Mouse (Mus musculus) small intestine, adult 2 months (tissue): Measurements from ENCODE around the gene Ggt1. TPM values are rescaled to one million over a fixed set of nuclear protein-coding genes. Genes with fewer than 3 reads are reported as not detected.
A peak's percentile ranks its signal among the peaks of the same experiment; 100 is the strongest.

Experiments used
- H3K27ac ChIP-seq: fragments of 200-500 bp; 2 replicates; pipeline ENCODE4 v1.5.1; 2012; ENCODE audit warnings: low read depth, low read length, control low read depth, inconsistent platforms; ENCODE audit not compliant: insufficient read depth
- H3K27me3 ChIP-seq: fragments of 200-500 bp; 2 replicates; pipeline ENCODE4 v1.6.1; 2012; ENCODE audit warnings: mild to moderate bottlenecking, moderate library complexity, low read length, inconsistent platforms; ENCODE audit not compliant: control insufficient read depth, insufficient read depth
- H3K36me3 ChIP-seq: fragments of 200-500 bp; 2 replicates; pipeline ENCODE4 v1.6.1; 2012; ENCODE audit warnings: mild to moderate bottlenecking, low read length, control low read depth, inconsistent platforms; ENCODE audit not compliant: control insufficient read depth, insufficient read depth
- H3K4me1 ChIP-seq: fragments of 200-500 bp; 2 replicates; pipeline ENCODE4 v1.6.1; 2012; ENCODE audit warnings: low read length, inconsistent platforms, mixed read lengths; ENCODE audit not compliant: control insufficient read depth, insufficient read depth, insufficient read length
- H3K4me3 ChIP-seq: fragments of 200-500 bp; 2 replicates; pipeline ENCODE4 v1.5.1; 2012; ENCODE audit warnings: low read depth, mild to moderate bottlenecking, control low read depth, inconsistent platforms, low read length, moderate library complexity
- CTCF ChIP-seq: fragments of 200-500 bp; IDR thresholded peaks from 2 replicates; pipeline ENCODE4 v1.5.1; 2012; ENCODE audit warnings: low read depth, mild to moderate bottlenecking, control low read depth, inconsistent platforms, low read length, moderate library complexity, mixed read lengths; ENCODE audit not compliant: insufficient replicate concordance, insufficient read length; ENCODE audit errors: extremely low read depth
- POLR2A ChIP-seq: fragments of 200-500 bp; IDR thresholded peaks from 2 replicates; pipeline ENCODE4 v1.6.1; 2012; ENCODE audit warnings: low read depth, mild to moderate bottlenecking, control low read depth, inconsistent platforms, low read length, moderate library complexity
- WGBS: fragments of 180-500 bp; shearing (Covaris S2); methylation state at CpG from one replicate; pipeline ENCODE4 v1.1.7; 2018; 5-methylcytosine and 5-hydroxymethylcytosine counted together
- polyA plus RNA-seq: library from polyadenylated mRNA; depleted of rRNA; stranded (reverse); fragments of >200 nt; gene quantifications from 2 replicates; pipeline ENCODE4 v1.2.3, GENCODE M21; 2012

Ggt1 gene
- polyA plus RNA-seq, 1 experiment, result 722 TPM

DNA sequence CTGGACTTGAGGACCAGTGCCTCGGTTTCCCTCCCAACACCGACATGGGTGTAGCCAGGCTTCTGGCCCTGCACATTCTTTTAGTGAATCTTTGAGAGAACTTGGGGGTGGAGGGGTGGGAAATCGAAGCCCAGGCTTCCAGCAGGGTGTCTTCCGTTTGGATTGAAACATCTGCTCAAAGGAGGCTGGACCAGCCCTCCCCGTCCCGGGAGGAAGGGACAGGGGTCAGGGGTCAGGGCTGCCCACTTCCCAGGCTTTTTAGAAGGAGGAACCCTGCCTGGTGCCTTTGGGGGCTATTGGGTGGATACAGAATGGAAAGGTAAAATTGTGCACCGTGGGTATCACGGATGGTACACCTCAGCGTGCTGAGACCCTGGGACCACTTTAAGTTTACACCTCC lies 10.5 kb downstream of the Ggt1 start:
- no peaks in the 10 kb centered on the region for H3K27me3 ChIP-seq
- H3K4me1 ChIP-seq, result no peaks in the 10 kb centered on the region; the same call in 1 of the 2 replicates
- TF ChIP-seq CTCF (no peak), POLR2A (no peak)
- no peak overlapping the region for H3K4me3 ChIP-seq
- H3K36me3 ChIP-seq, result peaks cover 23% of the 10 kb centered on the region
- no peak overlapping the region for H3K27ac ChIP-seq
- WGBS, result 57% methylated on average over 9 of the region's 9 CpGs

DNA sequence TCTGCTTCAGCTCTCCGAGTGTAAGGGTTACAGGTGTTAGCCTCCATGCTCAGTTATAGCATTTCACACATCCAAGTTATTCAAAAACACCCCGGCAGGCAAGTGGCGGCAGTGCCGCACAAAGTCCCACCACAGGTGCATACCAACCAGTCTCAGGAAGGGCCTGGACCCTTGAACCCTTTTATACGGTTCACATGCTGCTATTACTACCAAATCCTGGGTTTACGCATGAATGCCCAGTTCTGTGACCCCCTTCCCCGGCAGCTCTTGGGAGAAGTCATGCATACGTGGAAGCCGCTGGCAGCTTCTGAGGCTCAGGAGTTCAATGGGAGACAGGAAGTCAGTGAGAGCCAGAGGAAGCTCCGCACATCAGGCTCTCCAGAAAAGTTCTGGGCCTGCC lies 11.8 kb downstream of the Ggt1 start:
- Histone ChIP-seq H3K4me1 (no peaks in the 10 kb centered on the region; the same call in 1 of the 2 replicates), H3K36me3 (peaks cover 27% of the 10 kb centered on the region), H3K27me3 (no peaks in the 10 kb centered on the region), H3K27ac (no peak overlapping the region), H3K4me3 (no peak overlapping the region)
- WGBS, result 85% methylated on average over 10 of the region's 10 CpGs
- TF ChIP-seq POLR2A, result no peak
- TF ChIP-seq CTCF, result no peak

DNA sequence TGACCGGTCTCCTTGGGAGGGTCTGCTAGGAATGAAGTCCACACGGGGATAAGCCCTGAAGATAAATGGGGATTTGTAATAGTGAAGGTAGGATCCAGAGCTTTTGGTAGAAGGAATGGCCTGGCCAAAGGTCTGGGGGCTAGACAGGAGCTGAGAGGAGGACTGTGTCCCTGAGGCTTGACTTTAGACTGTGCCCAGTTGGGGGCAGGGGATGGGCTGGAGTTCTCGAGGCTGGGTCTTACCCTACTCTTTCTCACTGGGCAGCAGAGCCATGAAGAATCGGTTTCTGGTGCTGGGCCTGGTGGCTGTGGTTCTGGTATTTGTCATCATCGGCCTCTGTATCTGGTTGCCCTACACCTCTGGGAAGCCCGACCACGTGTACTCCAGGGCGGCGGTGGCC lies 12.6 kb downstream of the Ggt1 start:
- TF ChIP-seq POLR2A, result no peak
- TF ChIP-seq CTCF, result no peak
- no peak overlapping the region for H3K27ac ChIP-seq
- peaks cover 27% of the 10 kb centered on the region for H3K36me3 ChIP-seq
- WGBS, result 84% methylated on average over 9 of the region's 9 CpGs
- no peak overlapping the region for H3K4me3 ChIP-seq
- no peaks in the 10 kb centered on the region; the same call in 1 of the 2 replicates for H3K4me1 ChIP-seq
- no peaks in the 10 kb centered on the region for H3K27me3 ChIP-seq

DNA sequence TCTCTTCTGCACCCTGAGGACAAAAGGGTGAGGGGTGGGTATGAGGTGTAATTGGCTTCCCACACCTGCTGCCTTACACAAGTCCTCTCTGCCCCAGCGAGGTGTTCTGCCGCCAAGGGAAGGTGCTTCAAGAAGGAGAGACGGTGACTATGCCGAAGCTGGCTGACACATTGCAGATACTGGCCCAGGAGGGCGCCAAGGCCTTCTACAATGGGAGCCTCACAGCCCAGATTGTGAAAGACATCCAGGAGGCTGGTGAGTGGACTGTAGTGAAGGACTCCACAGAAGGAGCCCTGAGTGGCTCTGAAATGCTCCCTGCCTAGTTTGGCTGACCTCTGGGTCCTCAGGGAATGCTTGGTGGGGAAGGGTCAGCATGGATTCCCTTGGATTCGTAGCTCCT lies 17.7 kb downstream of the Ggt1 start:
- TF ChIP-seq POLR2A (no peak), CTCF (no peak)
- H3K36me3 ChIP-seq, result peaks cover 49% of the 10 kb centered on the region
- 83% methylated on average over 6 of the region's 6 CpGs for WGBS
- H3K4me1 ChIP-seq, result no peaks in the 10 kb centered on the region
- no peaks in the 10 kb centered on the region for H3K27me3 ChIP-seq
- H3K27ac ChIP-seq, result no peak overlapping the region
- H3K4me3 ChIP-seq, result no peak overlapping the region

DNA sequence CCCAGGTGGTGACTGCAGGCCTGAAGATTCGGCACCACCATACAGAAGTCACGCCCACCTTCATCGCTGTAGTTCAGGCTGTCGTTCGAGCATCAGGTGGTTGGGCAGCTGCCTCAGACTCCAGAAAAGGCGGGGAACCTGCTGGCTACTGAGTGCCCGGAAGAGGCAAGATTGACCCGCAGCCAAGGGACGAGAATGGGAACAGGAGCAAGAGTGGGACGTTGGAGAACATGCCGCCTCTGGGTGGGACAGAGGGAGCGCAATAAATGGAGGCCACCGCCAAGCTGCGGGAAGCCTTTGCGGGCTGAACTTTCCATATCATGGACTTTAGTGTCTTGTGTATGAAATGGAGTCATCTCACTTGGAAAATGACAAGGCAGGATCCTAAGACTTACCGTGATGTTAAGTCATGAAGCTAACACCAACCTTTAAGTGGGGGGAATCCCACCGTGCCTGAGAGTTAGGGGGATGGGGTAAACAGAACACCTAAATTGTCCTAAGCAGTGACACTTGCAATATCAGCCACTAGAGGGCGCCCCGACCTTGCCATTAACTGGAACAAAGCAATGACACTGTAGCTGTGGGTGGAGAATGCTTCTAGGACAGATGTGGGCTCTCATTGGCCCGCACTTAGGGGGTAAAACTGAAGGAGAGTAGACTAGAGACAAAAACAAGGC lies 24.6 kb downstream of the Ggt1 start:
- WGBS, result 10% methylated on average over 20 of the region's 20 CpGs
- TF ChIP-seq POLR2A, result no peak
- TF ChIP-seq CTCF, result peak; percentile 85; the same call in 1 of the 2 replicates
- H3K36me3 ChIP-seq, result peaks cover 39% of the 10 kb centered on the region
- no peak overlapping the region for H3K4me3 ChIP-seq
- H3K27me3 ChIP-seq, result no peaks in the 10 kb centered on the region
- no peak overlapping the region for H3K27ac ChIP-seq
- H3K4me1 ChIP-seq, result peaks cover 9% of the 10 kb centered on the region

DNA sequence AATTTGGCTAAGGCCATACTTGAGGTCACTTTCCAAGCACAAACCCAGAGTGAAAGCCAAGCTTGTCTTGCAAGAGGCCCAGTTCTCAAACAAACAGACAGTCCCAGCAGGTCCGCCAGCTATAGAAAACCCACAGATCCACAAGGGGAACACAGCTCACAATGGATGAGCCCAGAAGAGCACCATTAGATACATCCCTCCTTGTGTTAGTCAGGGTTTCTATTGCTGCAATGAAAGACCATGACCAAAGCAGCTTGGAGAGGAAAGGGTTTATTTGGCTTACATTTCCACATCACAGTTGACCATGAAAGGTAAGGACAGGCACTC lies 25.1 kb downstream of the Ggt1 start:
- no peaks in the 10 kb centered on the region for H3K27me3 ChIP-seq
- H3K4me3 ChIP-seq, result no peak overlapping the region
- H3K4me1 ChIP-seq, result peaks cover 9% of the 10 kb centered on the region
- no peak for TF ChIP-seq CTCF
- TF ChIP-seq POLR2A, result no peak
- H3K27ac ChIP-seq, result no peak overlapping the region
- 94% methylated on average over 1 of the region's 1 CpGs for WGBS
- H3K36me3 ChIP-seq, result peaks cover 35% of the 10 kb centered on the region

DNA sequence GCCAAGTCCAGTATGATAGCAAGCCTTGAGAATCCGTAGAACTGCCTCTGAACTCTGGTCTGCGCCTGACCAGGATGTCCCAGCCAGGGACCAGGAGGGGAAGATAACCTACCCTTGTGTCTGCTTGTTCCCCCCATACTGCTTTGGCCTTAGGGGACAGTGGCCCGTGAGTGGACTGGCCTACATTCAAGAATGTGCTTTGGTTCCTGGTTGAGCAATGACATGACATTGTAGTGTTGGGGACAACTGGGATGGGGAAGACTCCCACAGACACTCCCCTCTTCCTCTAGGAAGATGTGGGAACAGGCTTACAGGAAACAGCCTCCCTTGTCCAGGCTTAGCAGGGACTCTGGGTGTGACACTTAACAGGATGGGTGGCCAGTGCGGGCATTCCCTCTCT lies 26.4 kb downstream of the Ggt1 start:
- 70% methylated on average over 4 of the region's 4 CpGs for WGBS

DNA sequence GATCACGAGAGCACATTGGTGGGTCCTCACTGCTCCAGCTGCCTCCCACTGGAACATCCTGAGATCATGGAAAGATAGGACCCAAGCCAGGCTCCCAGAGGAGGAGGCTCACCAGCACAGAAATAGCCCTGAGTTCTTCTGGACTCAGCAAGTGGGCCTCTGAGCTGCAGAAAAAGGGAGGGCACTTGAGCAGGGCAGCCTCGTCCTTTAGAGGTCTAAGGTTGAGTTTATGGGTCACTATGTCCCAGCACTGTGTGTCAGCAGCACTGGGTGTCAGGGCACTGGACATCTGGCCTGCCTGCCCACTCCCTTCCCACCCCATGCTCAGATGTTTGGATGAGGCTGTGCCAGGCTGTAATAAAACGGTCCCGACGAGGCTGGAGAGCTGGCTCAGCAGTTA lies 26.9 kb downstream of the Ggt1 start:
- H3K36me3 ChIP-seq, result peaks cover 20% of the 10 kb centered on the region
- no peak overlapping the region for H3K27ac ChIP-seq
- H3K4me1 ChIP-seq, result peaks cover 17% of the 10 kb centered on the region
- no peak overlapping the region for H3K4me3 ChIP-seq
- 41% methylated on average over 5 of the region's 5 CpGs for WGBS
- H3K27me3 ChIP-seq, result no peaks in the 10 kb centered on the region
- no peak for TF ChIP-seq CTCF
- no peak for TF ChIP-seq POLR2A

More for the DNA sequence above, 26.4 kb downstream of the Ggt1 start:
- Histone ChIP-seq H3K27ac (no peak overlapping the region; the same call in 1 of the 2 replicates), H3K4me1 (peaks cover 17% of the 10 kb centered on the region), H3K36me3 (peaks cover 23% of the 10 kb centered on the region), H3K27me3 (no peaks in the 10 kb centered on the region), H3K4me3 (no peak overlapping the region)
- TF ChIP-seq CTCF (no peak), POLR2A (no peak)
